Mouse (Mus musculus) myocyte (in vitro differentiated cells): ENCODE measurements around the gene 1810043G02Rik.
"Not testable (repeated sequence)": the region's sequence is repeated elsewhere in the genome, so short reads cannot be mapped to it uniquely, and the experiment has no call there.

Experiments used
- CEBPB ChIP-seq: IDR thresholded peaks from 2 replicates; pipeline ENCODE4 v1.6.1; 2011; ENCODE audit warnings: mild to moderate bottlenecking, moderate library complexity; ENCODE audit not compliant: poor library complexity, insufficient read depth, severe bottlenecking
- E2F4 ChIP-seq: IDR thresholded peaks from one replicate; pipeline ENCODE4 v1.6.1; 2011; ENCODE audit warnings: mild to moderate bottlenecking, control low read depth, moderate library complexity; ENCODE audit not compliant: insufficient read depth
- MAX ChIP-seq: IDR thresholded peaks from one replicate; pipeline ENCODE4 v1.6.1; 2011; ENCODE audit warnings: low read depth, mild to moderate bottlenecking, control low read depth
- MYOD1 ChIP-seq, 3 experiments: IDR thresholded peaks; one replicate each; pipeline ENCODE4 v1.6.1; 2011; ENCODE audit warnings: control low read depth in 2 of 3, low read depth in 2 of 3, mild to moderate bottlenecking in 2 of 3, moderate library complexity in 1 of 3; ENCODE audit not compliant: insufficient read length in 2 of 3, control insufficient read depth in 1 of 3
- MYOG ChIP-seq, 3 experiments: IDR thresholded peaks; one replicate each; pipeline ENCODE4 v1.6.1; 2011; ENCODE audit warnings: control low read depth in 2 of 3, low read depth in 2 of 3, mild to moderate bottlenecking in 2 of 3; ENCODE audit not compliant: insufficient read length in 2 of 3, control insufficient read depth in 1 of 3, insufficient read depth in 1 of 3
- POLR2A ChIP-seq: IDR thresholded peaks from one replicate; pipeline ENCODE4 v1.6.1; 2011; ENCODE audit warnings: low read depth, mild to moderate bottlenecking, control low read depth, moderate library complexity; ENCODE audit not compliant: insufficient read length
- POLR2AphosphoS2 ChIP-seq: IDR thresholded peaks from one replicate; pipeline ENCODE4 v1.6.1; 2011; ENCODE audit warnings: low read depth, control low read depth; ENCODE audit not compliant: insufficient read length
- REST ChIP-seq: IDR thresholded peaks from one replicate; pipeline ENCODE4 v1.6.1; 2011; ENCODE audit warnings: mild to moderate bottlenecking, control low read depth, moderate library complexity; ENCODE audit not compliant: insufficient read depth, insufficient read length
- SRF ChIP-seq: IDR thresholded peaks from one replicate; pipeline ENCODE4 v1.6.1; 2011; ENCODE audit warnings: low read depth; ENCODE audit not compliant: control insufficient read depth, insufficient read length
- TCF12 ChIP-seq: IDR thresholded peaks from one replicate; pipeline ENCODE4 v1.6.1; 2011; ENCODE audit warnings: mild to moderate bottlenecking, control low read depth; ENCODE audit not compliant: poor library complexity, insufficient read depth, severe bottlenecking
- TCF3 ChIP-seq: IDR thresholded peaks from one replicate; pipeline ENCODE4 v1.6.1; 2011; ENCODE audit warnings: low read depth, control low read depth; ENCODE audit not compliant: insufficient read length
- USF1 ChIP-seq: IDR thresholded peaks from one replicate; pipeline ENCODE4 v1.6.1; 2011; ENCODE audit warnings: low read depth, mild to moderate bottlenecking, control low read depth, moderate library complexity

DNA sequence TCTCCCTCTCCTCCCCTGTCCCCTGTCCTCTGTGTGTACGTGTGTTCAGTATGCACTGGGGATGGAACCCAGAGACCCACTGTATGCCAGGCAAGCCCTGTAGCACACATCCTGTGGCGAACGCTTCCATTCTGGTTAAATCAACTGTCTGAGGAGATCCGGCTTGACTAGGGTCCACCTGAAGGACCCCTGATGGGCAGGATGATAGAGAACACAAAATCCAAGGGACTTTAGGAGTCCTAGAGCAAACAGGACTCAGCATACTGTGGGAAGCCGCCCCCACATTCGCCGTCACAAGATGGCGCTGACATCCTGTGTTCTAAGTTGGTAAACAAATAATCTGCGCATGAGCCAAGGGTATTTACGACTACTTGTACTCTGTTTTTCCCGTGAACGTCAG is 27.9 kb upstream of the 1810043G02Rik start:
- TF ChIP-seq MYOG (IDR thresholded peaks at IDR 0.05; ENCODE audit: control insufficient read depth in 1 of 3, insufficient read depth in 1 of 3, insufficient read length in 2 of 3, low read depth in 2 of 3); POLR2A; USF1; TCF12; REST; MYOD1 (IDR thresholded peaks at IDR 0.05; ENCODE audit: control insufficient read depth in 1 of 3, insufficient read length in 2 of 3, low read depth in 2 of 3); MAX; TCF3; E2F4; POLR2AphosphoS2; CEBPB; SRF: not testable (repeated sequence)
